Mouse (Mus musculus) natural killer cell, adult 2 months (primary cell): Measurements from ENCODE around the gene Bmper.

Source experiments
- DNase-seq, 2 experiments: peaks; one replicate each; pipeline ENCODE4 v3.0.0; 2022; ENCODE audit warnings: low spot score in 2 of 2

Bmper gene

DNA sequence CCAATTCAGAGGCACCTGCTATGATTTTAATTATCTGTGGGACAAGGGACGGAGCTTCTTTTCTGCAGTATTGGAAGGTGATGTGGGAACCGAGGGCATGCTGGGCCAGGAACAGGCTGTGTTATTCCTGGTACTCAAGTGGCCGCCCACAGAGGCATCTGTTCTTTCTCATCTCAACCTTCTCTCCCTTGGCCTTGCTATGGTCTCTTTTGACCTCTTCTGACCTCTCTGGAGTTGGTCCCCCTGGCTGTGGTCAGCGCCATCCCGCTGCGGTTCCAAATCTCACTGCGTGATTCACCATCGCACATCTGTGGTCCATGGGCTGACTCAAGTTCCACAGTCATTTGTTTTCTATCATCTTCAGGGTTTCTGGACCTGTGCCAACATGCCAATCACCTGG is 77.5 kb downstream of the Bmper start:
- DNase-seq: no peak

GRCm38 (mm10) chr9:23305681-23306080 is 82.8 kb downstream of the Bmper start:
- DNase-seq: no peak

DNA sequence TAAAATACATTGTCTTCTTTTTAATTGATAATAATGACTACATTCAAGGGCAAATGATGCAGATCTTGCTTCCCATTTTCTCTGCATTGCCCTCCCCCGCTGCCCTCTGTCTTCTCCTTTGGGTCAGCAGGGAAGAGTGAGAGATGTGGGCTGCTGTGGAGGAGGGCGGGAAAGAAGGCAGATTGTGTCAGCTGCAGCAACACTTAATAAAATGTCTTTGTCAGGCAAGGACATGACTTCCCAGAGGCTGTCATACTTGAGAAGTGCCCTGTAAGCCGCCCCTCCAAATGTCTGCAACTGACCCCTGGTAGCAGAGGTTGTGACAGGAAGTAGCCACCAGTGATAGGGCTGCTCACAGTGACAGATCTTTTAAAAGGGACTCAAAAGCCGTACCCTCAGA is 83.3 kb downstream of the Bmper start:
- no peak for DNase-seq

DNA sequence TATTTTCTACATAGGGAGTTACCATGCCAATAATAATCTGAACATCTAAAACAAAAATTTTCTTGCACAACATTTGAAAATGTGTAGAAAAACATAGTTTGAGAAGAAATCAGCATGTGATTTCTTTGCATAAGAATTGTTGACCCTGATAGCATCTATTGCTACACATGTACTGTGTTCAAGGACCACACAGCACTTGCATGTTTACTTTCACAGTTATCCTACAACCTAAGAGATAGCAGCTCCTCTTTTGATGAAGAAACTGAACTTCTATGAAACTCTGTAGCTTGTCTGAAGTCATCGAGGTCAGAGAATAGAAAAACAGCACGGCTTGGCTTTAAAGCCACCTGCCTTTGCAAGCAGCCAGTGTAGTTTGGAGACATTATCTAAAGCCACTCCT is 85.0 kb downstream of the Bmper start:
- DNase-seq: no peak

DNA sequence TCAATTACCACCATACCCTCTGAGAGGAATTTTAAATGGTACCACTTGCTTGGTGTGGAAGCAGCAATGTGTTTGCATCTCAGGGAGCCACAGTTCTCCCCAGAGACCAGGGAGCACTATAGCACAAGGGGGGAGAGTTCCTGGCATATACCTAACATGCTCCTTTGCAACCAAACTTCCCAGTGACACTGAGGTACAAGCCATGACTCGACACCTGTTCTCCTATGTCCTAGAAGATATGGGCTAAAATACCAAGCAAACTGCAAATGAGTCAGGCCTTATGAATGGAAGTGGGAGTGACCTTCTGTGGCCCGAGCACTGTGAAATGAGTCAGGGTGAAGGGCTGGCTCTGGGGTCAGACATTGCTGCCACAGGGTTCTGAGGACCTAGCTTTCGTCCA is 88.1 kb downstream of the Bmper start:
- DNase-seq: no peak

DNA sequence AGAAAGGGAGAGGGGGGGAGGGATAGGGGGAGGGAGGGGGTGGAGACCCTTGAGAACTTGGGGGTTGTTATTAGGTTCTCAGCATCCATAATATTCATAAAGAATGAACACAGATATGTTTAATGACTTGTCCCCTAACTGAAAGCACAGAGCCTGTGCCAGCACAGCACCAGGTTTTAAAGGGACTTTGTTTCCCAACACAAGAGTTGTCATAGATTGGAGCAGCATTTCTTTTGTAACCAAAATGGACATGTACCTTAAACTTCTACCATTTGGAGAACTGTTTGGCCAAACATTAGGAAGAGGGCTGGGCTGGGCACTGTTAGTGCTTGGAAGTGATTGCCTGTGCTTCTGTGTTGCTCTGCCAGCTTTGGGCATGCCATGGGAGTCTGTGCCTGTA is 89.1 kb downstream of the Bmper start:
- DNase-seq: no peak

- no peak for DNase-seq
These were observed 90.0 kb downstream of the Bmper start for GRCm38 (mm10) chr9:23312877-23313276.

DNA sequence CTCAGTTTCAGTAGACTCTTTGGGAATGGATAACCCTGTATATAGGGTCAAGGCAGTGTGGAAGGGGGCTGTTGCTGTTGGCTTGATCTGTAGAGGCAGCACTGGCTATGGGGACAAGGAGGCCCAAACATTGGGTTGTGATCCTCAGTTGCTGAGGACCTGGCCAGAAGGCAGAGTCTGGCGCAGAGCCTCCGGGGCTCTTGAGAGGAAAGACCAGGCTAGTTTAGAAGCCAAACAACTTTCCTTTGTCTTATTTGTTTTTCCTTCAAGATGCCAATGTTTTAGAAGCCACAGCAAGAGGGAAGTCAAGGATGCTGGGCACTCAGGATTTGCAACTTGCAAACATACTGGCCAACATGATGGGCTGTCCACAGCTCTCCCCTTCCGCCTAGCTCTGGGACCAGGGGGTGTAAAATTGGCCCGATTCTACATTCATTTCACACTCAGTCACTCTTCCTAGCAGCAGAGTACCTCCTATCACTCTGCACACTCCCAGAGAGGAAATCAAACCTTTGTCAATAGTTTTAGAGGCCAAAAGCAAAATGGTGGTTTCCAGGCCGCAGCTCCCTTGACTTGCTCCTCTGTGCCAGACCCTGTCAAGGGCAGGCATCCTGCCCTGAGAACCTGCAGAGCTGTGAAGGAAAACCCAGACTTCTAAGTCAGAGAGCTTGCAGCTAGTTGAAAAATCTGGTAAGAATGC is 92.9 kb downstream of the Bmper start:
- no peak for DNase-seq

DNA sequence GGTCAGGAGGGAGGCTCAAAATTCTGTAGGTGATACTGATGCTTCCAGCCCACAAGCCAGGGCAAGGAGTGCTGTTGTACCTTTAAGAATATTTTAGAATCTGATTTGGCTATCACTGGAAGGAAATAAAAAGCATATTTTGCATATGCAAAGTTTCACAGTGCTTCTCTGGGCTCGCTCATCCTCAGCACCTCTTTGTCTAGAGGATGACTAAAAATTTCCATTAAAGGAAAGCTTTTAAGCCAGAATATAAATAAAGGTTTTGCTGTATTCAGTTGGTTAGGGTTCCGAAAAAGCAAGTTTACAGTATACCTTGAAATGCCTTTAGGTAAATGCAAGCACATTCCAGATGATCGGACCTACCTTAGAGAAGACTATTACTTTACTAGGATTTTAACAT is 105.0 kb downstream of the Bmper start:
- no peak for DNase-seq

DNA sequence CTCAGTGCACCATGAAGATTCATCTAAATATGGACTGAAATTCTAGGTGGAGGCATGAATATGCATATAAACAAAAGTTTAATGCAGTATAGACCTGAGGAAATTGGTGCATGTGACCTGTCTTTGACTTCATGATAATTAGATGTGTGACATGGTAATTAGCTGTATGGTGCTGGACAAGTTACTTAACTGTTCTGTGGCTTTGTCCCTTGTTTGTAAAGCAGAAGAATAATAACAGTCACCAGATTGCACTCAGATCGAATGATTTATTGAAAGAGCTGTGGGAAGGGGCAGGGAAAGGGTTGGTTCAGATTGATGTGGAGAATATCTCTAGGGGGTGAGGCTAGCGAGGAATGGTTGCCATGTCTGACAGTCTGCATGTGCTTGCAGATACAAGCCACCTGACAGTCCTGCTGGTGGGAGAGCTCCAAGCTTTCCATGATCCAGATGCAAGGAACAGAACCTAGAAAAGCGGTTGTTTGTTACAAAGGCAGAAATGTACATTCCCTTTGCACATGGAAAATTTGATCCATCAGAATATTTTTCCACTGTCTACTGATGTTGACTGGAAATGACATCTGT is 110.3 kb downstream of the Bmper start:
- DNase-seq: no peak

DNA sequence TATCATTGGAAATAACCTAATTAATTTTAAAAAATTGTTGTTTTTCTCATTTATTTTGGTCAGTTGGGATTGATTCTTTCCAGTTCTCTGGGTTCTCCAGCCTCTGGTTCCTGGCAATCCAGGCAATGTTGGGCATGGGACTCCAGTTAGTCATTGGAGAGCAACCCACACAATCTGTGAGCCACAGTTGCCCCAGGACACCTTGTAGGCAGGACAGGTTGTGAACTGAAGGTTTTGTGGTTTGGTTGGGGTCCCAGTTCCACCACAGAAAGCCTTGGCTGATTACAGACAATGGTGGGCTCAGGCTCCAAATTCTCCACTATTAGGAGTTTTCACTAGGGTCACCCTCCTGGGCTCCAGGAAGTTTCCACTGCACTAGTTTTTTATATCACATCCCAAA is 117.7 kb downstream of the Bmper start:
- no peak for DNase-seq

GRCm38 (mm10) chr9:23341246-23341645 is 118.4 kb downstream of the Bmper start:
- DNase-seq: no peak

DNA sequence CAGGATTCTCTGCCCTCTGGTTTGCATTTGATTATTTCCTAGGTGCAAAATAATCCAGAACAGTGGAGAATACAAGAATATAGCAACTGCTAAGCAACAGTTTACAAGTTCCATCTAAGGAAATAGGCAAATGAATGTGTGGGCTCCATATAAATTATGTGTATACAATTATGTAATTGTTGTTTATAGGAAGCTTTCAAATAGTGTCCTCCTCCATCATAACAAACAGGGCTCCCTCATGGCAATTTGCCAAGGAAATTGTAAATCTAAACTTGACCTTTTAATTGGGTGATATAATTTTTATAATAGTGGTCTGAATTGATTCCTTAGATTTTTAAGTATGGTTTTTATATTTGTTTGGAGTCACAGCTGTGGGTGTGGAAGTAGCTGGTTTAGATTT is 121.5 kb downstream of the Bmper start:
- DNase-seq: no peak

GRCm38 (mm10) chr9:23345093-23345844 is 122.4 kb downstream of the Bmper start:
- DNase-seq: no peak

DNA sequence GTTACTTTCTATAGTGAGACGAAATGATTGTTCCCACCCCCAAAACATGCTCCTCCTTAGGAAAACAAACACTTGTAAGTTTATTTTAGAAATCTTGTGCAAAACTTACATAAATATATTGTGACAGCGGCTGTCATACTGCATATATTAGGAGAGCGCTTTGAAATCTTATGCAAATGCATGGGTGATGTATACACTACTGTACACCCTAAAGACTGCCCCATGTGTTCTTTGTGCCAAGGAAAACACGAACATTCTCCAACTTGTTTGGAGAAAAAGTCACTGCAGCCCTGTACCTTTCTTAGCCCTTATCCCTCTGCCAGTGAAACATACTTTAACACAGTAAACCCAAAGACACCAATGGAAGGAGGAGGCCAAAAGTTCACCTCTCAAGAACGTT is 126.7 kb downstream of the Bmper start:
- DNase-seq: no peak

- no peak for DNase-seq
These were observed 128.5 kb downstream of the Bmper start for GRCm38 (mm10) chr9:23351400-23351799.

GRCm38 (mm10) chr9:23352396-23352795 is 129.5 kb downstream of the Bmper start:
- DNase-seq: no peak

- DNase-seq: no peak
These were observed 131.4 kb downstream of the Bmper start for GRCm38 (mm10) chr9:23354201-23354820.

DNA sequence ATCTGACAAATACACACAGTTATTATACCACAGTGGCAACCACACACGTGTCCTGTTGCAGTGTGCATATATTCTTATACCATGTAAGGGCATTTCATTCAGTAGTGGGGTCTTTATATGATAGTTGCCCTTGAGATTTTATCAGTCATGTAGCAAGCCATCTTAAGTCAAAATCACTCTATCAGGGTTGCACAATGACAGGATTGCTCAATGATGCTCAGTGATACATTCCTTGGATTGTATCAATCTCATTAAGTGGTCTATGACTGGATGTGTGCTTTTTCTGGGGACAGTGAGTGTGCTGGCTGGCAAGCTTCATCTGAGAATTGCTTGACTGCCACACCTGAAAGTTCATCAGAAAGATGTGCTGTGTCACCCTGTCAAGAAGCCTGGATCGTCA is 135.2 kb downstream of the Bmper start:
- no peak for DNase-seq

- no peak for DNase-seq
These were observed 140.3 kb downstream of the Bmper start for GRCm38 (mm10) chr9:23363139-23363538.

DNA sequence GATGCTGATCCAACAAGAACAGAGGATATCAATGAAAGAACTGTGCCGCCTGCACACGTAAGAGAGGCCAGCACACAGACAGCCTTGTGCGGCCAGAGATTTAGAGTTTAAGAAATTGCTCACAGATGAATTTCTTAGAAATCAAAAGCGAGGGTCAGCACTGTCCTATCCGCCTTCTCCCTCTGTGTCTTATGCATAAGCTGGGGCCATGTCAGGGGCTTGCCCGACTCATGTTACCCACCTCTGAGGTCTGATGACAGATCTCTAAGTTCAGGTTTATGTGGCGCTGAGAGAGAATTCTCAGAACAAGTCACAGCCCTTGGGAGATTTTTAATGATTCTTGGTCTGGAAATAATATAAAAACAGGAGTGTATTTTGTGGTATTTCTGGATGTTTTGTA is 140.7 kb downstream of the Bmper start:
- no peak for DNase-seq

- no peak for DNase-seq
These were observed 141.2 kb downstream of the Bmper start for GRCm38 (mm10) chr9:23364047-23364446.

GRCm38 (mm10) chr9:23368124-23368523 is 145.2 kb downstream of the Bmper start:
- DNase-seq: no peak
